Mouse (Mus musculus) urinary bladder, postnatal 0 days (tissue): Measurements from ENCODE around the gene Gm20388. TPM values are rescaled to one million over a fixed set of nuclear protein-coding genes. Genes with fewer than 3 reads are reported as not detected.

Experiments
- microRNA counts: library from miRNA; unstranded; fragments of <30 nt; microRNA quantifications from one replicate; lab custom pipeline; 2016
- microRNA-seq: library from miRNA; unstranded; fragments of <30 nt; microRNA quantifications from one replicate; pipeline ENCODE4, GENCODE M21; 2016
- polyA plus RNA-seq: library from polyadenylated mRNA; unstranded; fragments of >200 nt; fragmentation: Nextera tagmentation; extraction: Ambion mirVana; gene quantifications from 2 replicates; pipeline ENCODE4 v1.2.1, GENCODE M21; 2015

Gm20388 gene
- polyA plus RNA-seq, 1 experiment from 2014 or later: not detected

GRCm38 (mm10) chr8:123477737-123478258, 3567.2 kb downstream of the Gm20388 start, which contains the start of gene Afg3l1:
Gene Afg3l1, plus strand, starts transcription at chr8:123477903.

GRCm38 (mm10) chr8:123514781-123515539, 3604.3 kb downstream of the Gm20388 start, which contains the start of gene Dbndd1:
Gene Dbndd1, minus strand, starts transcription at chr8:123515463.

GRCm38 (mm10) chr8:123518667-123519066, 3608.0 kb downstream of the Gm20388 start, which contains the start of gene Gas8:
Gene Gas8, plus strand, starts transcription at chr8:123518834.

GRCm38 (mm10) chr8:123653308-123653993, 3742.8 kb downstream of the Gm20388 start, which contains the start of gene Rhou:
Gene Rhou, plus strand, starts transcription at chr8:123653929.

GRCm38 (mm10) chr8:123805718-123806373, 3895.2 kb downstream of the Gm20388 start, which contains the start of gene Rab4a:
Gene Rab4a, plus strand, starts transcription at chr8:123805985.

GRCm38 (mm10) chr8:123859648-123860259, 3949.1 kb downstream of the Gm20388 start, which contains the start of gene Ccsap:
Gene Ccsap, minus strand, starts transcription at chr8:123860209.

GRCm38 (mm10) chr8:123894502-123895097, 3984.0 kb downstream of the Gm20388 start, which contains the start of gene Acta1:
Gene Acta1, minus strand, starts transcription at chr8:123894751.

GRCm38 (mm10) chr8:123948942-123949685, 4038.5 kb downstream of the Gm20388 start, which contains the start of gene Nup133:
Gene Nup133, minus strand, starts transcription at chr8:123949265.

GRCm38 (mm10) chr8:123982826-123983400, 4072.3 kb downstream of the Gm20388 start, which contains the start of gene Abcb10:
Gene Abcb10, minus strand, starts transcription at chr8:123983122.

GRCm38 (mm10) chr8:124021237-124022227, 4110.9 kb downstream of the Gm20388 start, which contains the start of the genes Taf5l and Urb2:
Gene Taf5l, minus strand, starts transcription at chr8:124021397.
Gene Urb2, plus strand, starts transcription at chr8:124021508.

GRCm38 (mm10) chr8:124231176-124231484, 4320.5 kb downstream of the Gm20388 start, which contains the start of gene Galnt2:
Gene Galnt2, plus strand, starts transcription at chr8:124231391.

MicroRNA genes within 50 kb of the gene (microRNA counts, 519-probe panel; counts per million panel counts)
- microRNA mmu-miR-1967 (lab: Ali Mortazavi, UCI): not detected

Small RNAs within 50 kb of the gene (microRNA-seq; reads per million reads assigned to microRNA genes)
- not detected for gene Gm22715
- gene Gm24366: not detected
- gene Gm27530: not detected
- gene Mir1967: not detected
- not detected for gene Mir6396
- not detected for gene Mir7079
- not detected for gene Mir7080
- not detected for gene Mir7237
- gene Mir7687: not detected

Other genes starting within 250 kb of the Gm20388 start
- 94.8 and 115 TPM in 2 replicates for gene Wfdc1, start 244.5 kb upstream of the Gm20388 start, polyA plus RNA-seq
- gene Atp2c2, start 210.8 kb upstream of the Gm20388 start, polyA plus RNA-seq: 1.4 and 1.7 TPM in 2 replicates
- 9.9 and 10.4 TPM in 2 replicates for gene Tldc1, start 132.4 kb upstream of the Gm20388 start, polyA plus RNA-seq
- 44.0 and 53.4 TPM in 2 replicates for gene Cotl1, start 70.3 kb upstream of the Gm20388 start, polyA plus RNA-seq
- gene Klhl36, start 48.6 kb upstream of the Gm20388 start, polyA plus RNA-seq: 6.9 and 9.2 TPM in 2 replicates
- gene Usp10, start 481 bp upstream of the Gm20388 start, polyA plus RNA-seq: 58.3 and 60.2 TPM in 2 replicates
- 74.6 and 86.1 TPM in 2 replicates for gene Crispld2, start 81.6 kb downstream of the Gm20388 start, polyA plus RNA-seq
- gene Zdhhc7, start 190.6 kb downstream of the Gm20388 start, polyA plus RNA-seq: 29.9 TPM in 2 replicates
- gene 6430548M08Rik, start 203.3 kb downstream of the Gm20388 start, polyA plus RNA-seq: 4.4 and 4.9 TPM in 2 replicates